Mouse (Mus musculus): ENCODE measurements around the gene Abr. TPM values are rescaled to one million over a fixed set of nuclear protein-coding genes. Genes with fewer than 3 reads are reported as not detected.

Abr gene
- polyA plus RNA-seq, 1 experiment from 2014 or later, result 46.4 TPM

DNA sequence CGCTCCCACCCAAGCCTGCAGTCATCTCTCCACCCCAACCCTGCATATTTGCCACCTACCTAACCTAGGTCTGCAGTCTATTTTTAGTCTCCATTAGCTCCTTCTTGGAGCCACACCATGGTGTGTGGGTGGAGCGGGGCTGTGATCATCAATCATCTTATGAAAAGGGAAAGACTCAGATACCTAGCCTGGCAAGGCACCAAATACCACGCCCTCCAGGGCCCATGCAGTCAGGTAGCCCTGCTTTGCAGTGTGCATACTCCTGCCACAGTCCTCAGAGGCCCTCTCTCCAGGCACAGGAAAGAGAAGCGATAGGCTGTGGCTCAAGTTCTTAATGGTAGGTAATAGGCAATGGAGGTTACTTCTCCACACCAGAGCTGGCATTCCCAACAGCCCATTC, 128.9 kb downstream of the Abr start:
- Histone ChIP-seq H3K9ac (ENCODE audit: low read length) (no peak overlapping the region; the same call in 1 of the 2 replicates), H3K4me3 (ENCODE audit: low read depth, low read length) (no peak overlapping the region), H3K27ac (ENCODE audit: low read depth, low read length) (no peak overlapping the region), H3K27me3 (ENCODE audit: control insufficient read depth, insufficient read depth, low read length) (no peaks in the 10 kb centered on the region), H3K4me1 (replicated peaks; ENCODE audit: control insufficient read depth, insufficient read depth, low read length) (peaks cover 21% of the 10 kb centered on the region), H3K36me3 (ENCODE audit: control insufficient read depth, insufficient read depth, low read length) (no peaks in the 10 kb centered on the region), H3K4me2 (ENCODE audit: low read depth, low read length, severe bottlenecking) (no peak overlapping the region; the same call in 1 of the 2 replicates), H3K9me3 (ENCODE audit: control insufficient read depth, low read length) (no peaks in the 10 kb centered on the region)
- DNase-seq (ENCODE audit: low spot score) (no peak), ATAC-seq (replicated peaks; ENCODE audit: low FRiP score) (no peak)
- WGBS, result 78% methylated on average over 4 of the region's 4 CpGs

- H3K36me3 ChIP-seq (ENCODE audit: control insufficient read depth, insufficient read depth, low read length), result no peaks in the 10 kb centered on the region
- no peak overlapping the region for H3K4me3 ChIP-seq (ENCODE audit: low read depth, low read length)
- no peak overlapping the region for H3K4me2 ChIP-seq (ENCODE audit: low read depth, low read length, severe bottlenecking)
- peaks cover 21% of the 10 kb centered on the region for H3K4me1 ChIP-seq (replicated peaks; ENCODE audit: control insufficient read depth, insufficient read depth, low read length)
- ATAC-seq (replicated peaks; ENCODE audit: low FRiP score) (no peak), DNase-seq (ENCODE audit: low spot score) (no peak)
- H3K9me3 ChIP-seq (ENCODE audit: control insufficient read depth, low read length), result no peaks in the 10 kb centered on the region
- no peaks in the 10 kb centered on the region for H3K27me3 ChIP-seq (ENCODE audit: control insufficient read depth, insufficient read depth, low read length)
- no peak overlapping the region for H3K27ac ChIP-seq (ENCODE audit: low read depth, low read length)
- no peak overlapping the region for H3K9ac ChIP-seq (ENCODE audit: low read length)
- WGBS, result 93% methylated on average over 9 of the region's 9 CpGs
Observed at GRCm38 (mm10) chr11:76491817-76492216, 130.3 kb downstream of the Abr start.

DNA sequence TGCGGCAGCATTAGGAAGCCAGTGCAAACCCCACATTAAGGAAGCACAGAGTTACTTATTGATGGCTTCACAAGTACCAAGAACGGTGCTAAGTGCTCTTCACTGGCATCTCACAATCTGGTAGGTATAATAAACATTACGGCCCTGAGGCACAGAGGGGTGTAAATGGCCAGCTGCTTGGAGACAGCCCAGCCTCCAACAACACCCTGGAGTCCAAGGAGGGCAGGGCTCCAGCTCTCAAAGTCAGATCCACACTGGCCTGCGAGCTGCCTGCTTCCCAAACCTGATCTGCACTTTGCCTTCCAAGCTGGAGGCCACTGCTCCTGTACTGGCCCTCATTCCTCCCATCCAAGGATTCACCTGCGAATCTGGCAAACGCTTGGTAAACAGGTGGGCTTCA, 132.7 kb downstream of the Abr start:
- no peak overlapping the region for H3K4me3 ChIP-seq (ENCODE audit: low read depth, low read length)
- H3K9me3 ChIP-seq (ENCODE audit: control insufficient read depth, low read length), result no peaks in the 10 kb centered on the region
- 80% methylated on average over 6 of the region's 6 CpGs for WGBS
- no peak overlapping the region for H3K4me2 ChIP-seq (ENCODE audit: low read depth, low read length, severe bottlenecking)
- ATAC-seq (replicated peaks; ENCODE audit: low FRiP score) (no peak), DNase-seq (ENCODE audit: low spot score) (no peak)
- no peaks in the 10 kb centered on the region for H3K36me3 ChIP-seq (ENCODE audit: control insufficient read depth, insufficient read depth, low read length)
- no peak overlapping the region for H3K27ac ChIP-seq (ENCODE audit: low read depth, low read length)
- peaks cover 14% of the 10 kb centered on the region for H3K4me1 ChIP-seq (replicated peaks; ENCODE audit: control insufficient read depth, insufficient read depth, low read length)
- H3K9ac ChIP-seq (ENCODE audit: low read length), result no peak overlapping the region
- no peaks in the 10 kb centered on the region for H3K27me3 ChIP-seq (ENCODE audit: control insufficient read depth, insufficient read depth, low read length)

DNA sequence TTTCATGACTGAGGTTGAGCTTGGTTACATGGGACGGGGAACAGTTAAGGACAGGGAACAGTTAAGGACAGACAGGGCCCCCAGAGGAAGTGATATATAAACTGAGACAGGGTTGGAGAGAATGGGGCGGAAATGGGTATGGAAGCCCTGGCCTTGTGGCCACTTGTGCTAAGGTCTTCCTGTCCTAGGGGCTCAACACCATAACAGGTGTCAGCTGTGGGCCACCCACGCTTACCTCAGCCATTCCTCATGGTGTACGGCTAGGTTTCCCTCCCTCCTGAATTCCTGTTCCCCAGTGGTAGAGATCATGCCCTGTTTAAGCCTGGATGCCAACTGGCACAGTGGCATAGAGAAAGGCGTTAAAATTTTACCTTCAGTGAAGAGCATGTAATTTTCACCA, 135.1 kb downstream of the Abr start:
- H3K9ac ChIP-seq (ENCODE audit: low read length), result no peak overlapping the region
- ATAC-seq (replicated peaks; ENCODE audit: low FRiP score) (no peak), DNase-seq (ENCODE audit: low spot score) (no peak)
- H3K4me2 ChIP-seq (ENCODE audit: low read depth, low read length, severe bottlenecking), result no peak overlapping the region
- H3K36me3 ChIP-seq (ENCODE audit: control insufficient read depth, insufficient read depth, low read length), result no peaks in the 10 kb centered on the region
- no peaks in the 10 kb centered on the region for H3K9me3 ChIP-seq (ENCODE audit: control insufficient read depth, low read length)
- no peaks in the 10 kb centered on the region for H3K27me3 ChIP-seq (ENCODE audit: control insufficient read depth, insufficient read depth, low read length)
- H3K27ac ChIP-seq (ENCODE audit: low read depth, low read length), result no peak overlapping the region
- 0 out of 2 replicates have a peak, but pooled peaks cover 3% of the 10 kb centered on the region for H3K4me1 ChIP-seq (replicated peaks; ENCODE audit: control insufficient read depth, insufficient read depth, low read length)
- WGBS, result 84% methylated on average over 5 of the region's 5 CpGs
- no peak overlapping the region for H3K4me3 ChIP-seq (ENCODE audit: low read depth, low read length)

DNA sequence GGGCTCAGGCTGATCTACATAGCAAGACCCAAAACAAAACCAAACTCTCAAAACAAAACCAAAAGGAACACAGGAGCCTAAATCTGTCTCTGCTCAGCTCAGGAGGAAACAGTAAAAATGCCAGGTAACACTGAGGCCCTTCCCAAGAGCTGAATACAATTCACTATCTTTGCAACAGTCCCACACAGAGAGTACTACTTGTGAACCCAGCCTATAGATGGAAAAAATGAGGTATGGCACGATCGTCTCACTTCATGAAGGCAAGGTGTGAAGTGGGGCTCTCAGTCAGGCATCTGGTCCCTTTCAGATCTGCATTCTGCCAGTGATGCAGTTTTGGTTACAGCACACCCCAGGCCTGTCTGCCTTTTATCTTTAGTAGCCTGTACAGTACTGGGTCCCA, 138.1 kb downstream of the Abr start:
- Histone ChIP-seq H3K27me3 (ENCODE audit: control insufficient read depth, insufficient read depth, low read length) (no peaks in the 10 kb centered on the region), H3K4me1 (replicated peaks; ENCODE audit: control insufficient read depth, insufficient read depth, low read length) (0 out of 2 replicates have a peak, but pooled peaks cover 3% of the 10 kb centered on the region), H3K36me3 (ENCODE audit: control insufficient read depth, insufficient read depth, low read length) (no peaks in the 10 kb centered on the region), H3K27ac (ENCODE audit: low read depth, low read length) (no peak overlapping the region), H3K4me2 (ENCODE audit: low read depth, low read length, severe bottlenecking) (no peak overlapping the region), H3K4me3 (ENCODE audit: low read depth, low read length) (no peak overlapping the region), H3K9ac (ENCODE audit: low read length) (no peak overlapping the region), H3K9me3 (ENCODE audit: control insufficient read depth, low read length) (no peaks in the 10 kb centered on the region)
- WGBS, result 87% methylated on average over 2 of the region's 2 CpGs
- ATAC-seq (replicated peaks; ENCODE audit: low FRiP score) (no peak), DNase-seq (ENCODE audit: low spot score) (no peak)

DNA sequence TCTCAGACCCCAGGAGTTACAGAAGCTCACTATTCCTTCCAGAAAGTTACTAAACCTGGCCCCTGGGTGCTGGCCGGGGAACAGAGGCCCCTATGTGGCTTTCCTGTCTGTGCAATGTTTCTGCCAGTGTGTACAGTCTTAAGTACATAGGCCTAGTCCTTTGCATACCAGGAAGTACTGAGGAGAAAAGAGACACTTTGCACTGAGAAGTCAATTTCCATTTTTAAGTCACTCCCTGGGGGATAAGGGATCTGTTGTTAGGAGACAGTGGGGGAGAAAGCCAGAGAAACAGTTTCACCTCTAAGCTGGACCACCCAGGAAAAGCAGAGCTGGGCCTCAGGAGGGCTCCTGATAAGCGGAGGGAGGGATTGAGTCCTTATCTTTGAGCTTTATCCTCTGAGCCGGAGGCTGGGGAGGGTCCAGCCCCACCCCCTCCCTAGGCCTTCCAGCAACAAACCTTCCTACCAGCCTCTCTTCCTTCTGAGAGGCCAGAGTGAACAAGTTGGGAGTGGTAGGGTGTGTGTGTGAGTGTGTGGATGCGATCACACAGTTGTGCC, 138.9 kb downstream of the Abr start:
- no peak for ATAC-seq (replicated peaks; ENCODE audit: low FRiP score)
- Histone ChIP-seq H3K27ac (ENCODE audit: low read depth, low read length) (no peak overlapping the region), H3K36me3 (ENCODE audit: control insufficient read depth, insufficient read depth, low read length) (no peaks in the 10 kb centered on the region), H3K9ac (ENCODE audit: low read length) (peak overlapping the region; percentile 20; the same call in 1 of the 2 replicates), H3K9me3 (ENCODE audit: control insufficient read depth, low read length) (no peaks in the 10 kb centered on the region), H3K4me3 (ENCODE audit: low read depth, low read length) (no peak overlapping the region), H3K4me1 (replicated peaks; ENCODE audit: control insufficient read depth, insufficient read depth, low read length) (0 out of 2 replicates have a peak, but pooled peaks cover 3% of the 10 kb centered on the region), H3K27me3 (ENCODE audit: control insufficient read depth, insufficient read depth, low read length) (no peaks in the 10 kb centered on the region), H3K4me2 (ENCODE audit: low read depth, low read length, severe bottlenecking) (no peak overlapping the region)
- 21% methylated on average over 4 of the region's 4 CpGs for WGBS
- no peak for DNase-seq (ENCODE audit: low spot score)

DNA sequence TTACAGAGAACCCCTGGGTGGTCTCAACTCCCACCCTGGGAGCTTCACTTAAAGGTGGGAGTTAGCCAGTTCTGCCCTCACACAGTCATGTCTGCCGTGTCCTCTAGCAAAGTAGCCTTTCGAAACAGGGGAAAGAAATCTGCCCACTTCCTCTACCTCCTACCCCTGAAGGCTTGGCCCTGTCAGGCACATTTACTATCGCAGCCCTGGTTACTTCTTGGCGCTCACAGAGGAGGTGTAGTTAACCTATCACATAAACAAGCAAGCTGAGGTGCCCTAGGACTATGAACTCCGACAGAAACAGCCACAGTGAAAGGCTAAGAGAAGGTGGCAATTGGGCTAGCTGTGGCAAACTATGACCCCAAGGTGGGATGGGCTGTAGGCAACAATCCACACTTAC, 139.4 kb downstream of the Abr start:
- no peak for ATAC-seq (replicated peaks; ENCODE audit: low FRiP score)
- H3K27me3 ChIP-seq (ENCODE audit: control insufficient read depth, insufficient read depth, low read length), result no peaks in the 10 kb centered on the region
- H3K4me1 ChIP-seq (replicated peaks; ENCODE audit: control insufficient read depth, insufficient read depth, low read length), result 0 out of 2 replicates have a peak, but pooled peaks cover 3% of the 10 kb centered on the region
- H3K9ac ChIP-seq (ENCODE audit: low read length), result no peak overlapping the region
- no peak overlapping the region for H3K27ac ChIP-seq (ENCODE audit: low read depth, low read length)
- 36% methylated on average over 5 of the region's 5 CpGs for WGBS
- DNase-seq (ENCODE audit: low spot score), result no peak
- H3K36me3 ChIP-seq (ENCODE audit: control insufficient read depth, insufficient read depth, low read length), result no peaks in the 10 kb centered on the region
- no peaks in the 10 kb centered on the region for H3K9me3 ChIP-seq (ENCODE audit: control insufficient read depth, low read length)
- no peak overlapping the region for H3K4me2 ChIP-seq (ENCODE audit: low read depth, low read length, severe bottlenecking)
- H3K4me3 ChIP-seq (ENCODE audit: low read depth, low read length), result no peak overlapping the region

- 53% methylated on average over 5 of the region's 5 CpGs for WGBS
- Histone ChIP-seq H3K9ac (ENCODE audit: low read length) (no peak overlapping the region), H3K27me3 (ENCODE audit: control insufficient read depth, insufficient read depth, low read length) (no peaks in the 10 kb centered on the region), H3K4me2 (ENCODE audit: low read depth, low read length, severe bottlenecking) (no peak overlapping the region), H3K4me3 (ENCODE audit: low read depth, low read length) (no peak overlapping the region), H3K27ac (ENCODE audit: low read depth, low read length) (no peak overlapping the region), H3K4me1 (replicated peaks; ENCODE audit: control insufficient read depth, insufficient read depth, low read length) (peaks cover 4% of the 10 kb centered on the region; the same call in 1 of the 2 replicates), H3K9me3 (ENCODE audit: control insufficient read depth, low read length) (no peaks in the 10 kb centered on the region), H3K36me3 (ENCODE audit: control insufficient read depth, insufficient read depth, low read length) (no peaks in the 10 kb centered on the region)
- DNase-seq (ENCODE audit: low spot score), result no peak
- ATAC-seq (replicated peaks; ENCODE audit: low FRiP score), result no peak
Observed at GRCm38 (mm10) chr11:76482183-76482582, 139.9 kb downstream of the Abr start.

- Histone ChIP-seq H3K4me1 (replicated peaks; ENCODE audit: control insufficient read depth, insufficient read depth, low read length) (peaks cover 7% of the 10 kb centered on the region; the same call in 1 of the 2 replicates), H3K27ac (ENCODE audit: low read depth, low read length) (no peak overlapping the region), H3K9me3 (ENCODE audit: control insufficient read depth, low read length) (no peaks in the 10 kb centered on the region), H3K36me3 (ENCODE audit: control insufficient read depth, insufficient read depth, low read length) (no peaks in the 10 kb centered on the region), H3K4me3 (ENCODE audit: low read depth, low read length) (no peak overlapping the region), H3K9ac (ENCODE audit: low read length) (no peak overlapping the region), H3K4me2 (ENCODE audit: low read depth, low read length, severe bottlenecking) (no peak overlapping the region), H3K27me3 (ENCODE audit: control insufficient read depth, insufficient read depth, low read length) (no peaks in the 10 kb centered on the region)
- DNase-seq (ENCODE audit: low spot score), result no peak
- no peak for ATAC-seq (replicated peaks; ENCODE audit: low FRiP score)
- 96% methylated on average over 4 of the region's 4 CpGs for WGBS
Observed at GRCm38 (mm10) chr11:76479729-76480128, 142.4 kb downstream of the Abr start.
